Mouse (Mus musculus): ENCODE measurements around the gene Rabif. TPM values are rescaled to one million over a fixed set of nuclear protein-coding genes. Genes with fewer than 3 reads are reported as not detected.
"Not testable (repeated sequence)": the region's sequence is repeated elsewhere in the genome, so short reads cannot be mapped to it uniquely, and the experiment has no call there.

The Rabif gene
- polyA plus RNA-seq, 1 experiment from 2014 or later, result 41.8 TPM

GRCm38 (mm10) chr1:134516491-134517198, 22.2 kb downstream of the Rabif start:
- Histone ChIP-seq H3K27me3 (replicated peaks; ENCODE audit: low read depth, poor library complexity, severe bottlenecking) (peaks cover 46% of the 10 kb centered on the region), H3K27ac (replicated peaks) (peak overlapping the region; percentile 65), H3K4me1 (peaks cover 38% of the 10 kb centered on the region), H3K4me3 (no peak overlapping the region), H3K9me3 (no peaks in the 10 kb centered on the region), H3K36me3 (replicated peaks) (no peaks in the 10 kb centered on the region)
- peak; percentile 76 for DNase-seq (ENCODE audit: low spot score)
- WGBS, result 14% methylated on average over 4 of the region's 4 CpGs

GRCm38 (mm10) chr1:134517841-134518240, 23.4 kb downstream of the Rabif start:
- H3K27ac ChIP-seq (replicated peaks); DNase-seq (ENCODE audit: low spot score); H3K36me3 ChIP-seq (replicated peaks); H3K9me3 ChIP-seq; H3K4me3 ChIP-seq: not testable (repeated sequence)
- H3K27me3 ChIP-seq (replicated peaks; ENCODE audit: low read depth, poor library complexity, severe bottlenecking), result peaks cover 34% of the 10 kb centered on the region
- WGBS, result 93% methylated on average over 14 of the region's 14 CpGs
- H3K4me1 ChIP-seq, result peaks cover 31% of the 10 kb centered on the region

GRCm38 (mm10) chr1:134518677-134519076, 24.2 kb downstream of the Rabif start:
- WGBS, result 13% methylated on average over 7 of the region's 7 CpGs
- Histone ChIP-seq H3K4me3 (no peak overlapping the region), H3K36me3 (replicated peaks) (no peaks in the 10 kb centered on the region), H3K9me3 (no peaks in the 10 kb centered on the region), H3K27me3 (replicated peaks; ENCODE audit: low read depth, poor library complexity, severe bottlenecking) (peaks cover 26% of the 10 kb centered on the region), H3K27ac (replicated peaks) (no peak overlapping the region), H3K4me1 (peaks cover 23% of the 10 kb centered on the region)
- peak; percentile 66 for DNase-seq (ENCODE audit: low spot score)

- H3K27ac ChIP-seq (replicated peaks); H3K36me3 ChIP-seq (replicated peaks); H3K4me3 ChIP-seq; DNase-seq (ENCODE audit: low spot score); H3K9me3 ChIP-seq: not testable (repeated sequence)
- WGBS, result 95% methylated on average over 5 of the region's 5 CpGs
- peaks cover 20% of the 10 kb centered on the region for H3K27me3 ChIP-seq (replicated peaks; ENCODE audit: low read depth, poor library complexity, severe bottlenecking)
- H3K4me1 ChIP-seq, result peaks cover 21% of the 10 kb centered on the region
Observed at GRCm38 (mm10) chr1:134519201-134519600, 24.8 kb downstream of the Rabif start.

GRCm38 (mm10) chr1:134520001-134520721, 25.7 kb downstream of the Rabif start:
- Histone ChIP-seq H3K27ac (replicated peaks) (no peak overlapping the region), H3K4me3 (no peak overlapping the region), H3K4me1 (peaks cover 21% of the 10 kb centered on the region), H3K9me3 (no peaks in the 10 kb centered on the region), H3K36me3 (replicated peaks) (no peaks in the 10 kb centered on the region), H3K27me3 (replicated peaks; ENCODE audit: low read depth, poor library complexity, severe bottlenecking) (peaks cover 11% of the 10 kb centered on the region)
- 84% methylated on average over 8 of the region's 8 CpGs for WGBS
- DNase-seq (ENCODE audit: low spot score), result no peak

GRCm38 (mm10) chr1:134521163-134521562, 26.7 kb downstream of the Rabif start:
- Histone ChIP-seq H3K36me3 (replicated peaks) (no peaks in the 10 kb centered on the region), H3K4me1 (peaks cover 15% of the 10 kb centered on the region), H3K27ac (replicated peaks) (no peak overlapping the region), H3K4me3 (no peak overlapping the region), H3K27me3 (replicated peaks; ENCODE audit: low read depth, poor library complexity, severe bottlenecking) (peaks cover under 1% of the 10 kb centered on the region; the same call in 1 of the 2 replicates), H3K9me3 (no peaks in the 10 kb centered on the region)
- WGBS, result 87% methylated on average over 7 of the region's 7 CpGs
- no peak for DNase-seq (ENCODE audit: low spot score)

- 60% methylated on average over 2 of the region's 2 CpGs for WGBS
- Histone ChIP-seq H3K27ac (replicated peaks) (no peak overlapping the region), H3K36me3 (replicated peaks) (no peaks in the 10 kb centered on the region), H3K9me3 (no peaks in the 10 kb centered on the region), H3K4me1 (peaks cover 4% of the 10 kb centered on the region; the same call in 1 of the 2 replicates), H3K27me3 (replicated peaks; ENCODE audit: low read depth, poor library complexity, severe bottlenecking) (no peaks in the 10 kb centered on the region), H3K4me3 (no peak overlapping the region)
- no peak for DNase-seq (ENCODE audit: low spot score)
Observed at GRCm38 (mm10) chr1:134522325-134522724, 27.9 kb downstream of the Rabif start.

- H3K27me3 ChIP-seq (replicated peaks; ENCODE audit: low read depth, poor library complexity, severe bottlenecking), result no peaks in the 10 kb centered on the region
- H3K4me3 ChIP-seq, result no peak overlapping the region
- no peaks in the 10 kb centered on the region for H3K9me3 ChIP-seq
- no peak overlapping the region for H3K27ac ChIP-seq (replicated peaks)
- no peaks in the 10 kb centered on the region for H3K36me3 ChIP-seq (replicated peaks)
- no peaks in the 10 kb centered on the region for H3K4me1 ChIP-seq
- no peak for DNase-seq (ENCODE audit: low spot score)
- 73% methylated on average over 5 of the region's 5 CpGs for WGBS
Observed at GRCm38 (mm10) chr1:134524424-134524823, 30.0 kb downstream of the Rabif start.

GRCm38 (mm10) chr1:134525015-134525414, 30.6 kb downstream of the Rabif start:
- Histone ChIP-seq H3K4me3 (no peak overlapping the region), H3K9me3 (no peaks in the 10 kb centered on the region), H3K4me1 (no peaks in the 10 kb centered on the region), H3K36me3 (replicated peaks) (no peaks in the 10 kb centered on the region), H3K27me3 (replicated peaks; ENCODE audit: low read depth, poor library complexity, severe bottlenecking) (no peaks in the 10 kb centered on the region), H3K27ac (replicated peaks) (no peak overlapping the region)
- no peak for DNase-seq (ENCODE audit: low spot score)
- 81% methylated on average over 1 of the region's 1 CpGs for WGBS

- no peak for DNase-seq (ENCODE audit: low spot score)
- H3K27me3 ChIP-seq (replicated peaks; ENCODE audit: low read depth, poor library complexity, severe bottlenecking), result no peaks in the 10 kb centered on the region
- H3K4me3 ChIP-seq, result no peak overlapping the region
- no peaks in the 10 kb centered on the region for H3K4me1 ChIP-seq
- WGBS, result 84% methylated on average over 6 of the region's 6 CpGs
- H3K9me3 ChIP-seq, result no peaks in the 10 kb centered on the region
- H3K27ac ChIP-seq (replicated peaks), result no peak overlapping the region
- H3K36me3 ChIP-seq (replicated peaks), result no peaks in the 10 kb centered on the region
Observed at GRCm38 (mm10) chr1:134526752-134527151, 32.3 kb downstream of the Rabif start.

- WGBS, result 84% methylated on average over 6 of the region's 6 CpGs
- Histone ChIP-seq H3K9me3 (no peaks in the 10 kb centered on the region), H3K27ac (replicated peaks) (no peak overlapping the region), H3K27me3 (replicated peaks; ENCODE audit: low read depth, poor library complexity, severe bottlenecking) (no peaks in the 10 kb centered on the region), H3K36me3 (replicated peaks) (no peaks in the 10 kb centered on the region), H3K4me3 (no peak overlapping the region), H3K4me1 (no peaks in the 10 kb centered on the region)
- DNase-seq (ENCODE audit: low spot score), result no peak
Observed at GRCm38 (mm10) chr1:134530618-134531017, 36.2 kb downstream of the Rabif start.

- not testable (repeated sequence) for H3K4me1 ChIP-seq; H3K4me3 ChIP-seq; DNase-seq (ENCODE audit: low spot score); H3K27ac ChIP-seq (replicated peaks); H3K36me3 ChIP-seq (replicated peaks); H3K27me3 ChIP-seq (replicated peaks; ENCODE audit: low read depth, poor library complexity, severe bottlenecking); H3K9me3 ChIP-seq
- WGBS, result 94% methylated on average over 10 of the region's 10 CpGs
Observed at GRCm38 (mm10) chr1:134533710-134534109, 39.3 kb downstream of the Rabif start.

- Histone ChIP-seq H3K27me3 (replicated peaks; ENCODE audit: low read depth, poor library complexity, severe bottlenecking) (no peaks in the 10 kb centered on the region), H3K27ac (replicated peaks) (no peak overlapping the region), H3K4me3 (no peak overlapping the region), H3K9me3 (no peaks in the 10 kb centered on the region), H3K36me3 (replicated peaks) (no peaks in the 10 kb centered on the region), H3K4me1 (no peaks in the 10 kb centered on the region)
- DNase-seq (ENCODE audit: low spot score), result no peak
- WGBS, result 95% methylated on average over 1 of the region's 1 CpGs
Observed at GRCm38 (mm10) chr1:134535054-134535453, 40.6 kb downstream of the Rabif start.
